Mouse (Mus musculus): ENCODE data around the gene C1rl. TPM values are rescaled to one million over a fixed set of nuclear protein-coding genes. Genes with fewer than 3 reads are reported as not detected.
A peak's percentile ranks its signal among the peaks of the same experiment; 100 is the strongest.
"Not testable (repeated sequence)": the region's sequence is repeated elsewhere in the genome, so short reads cannot be mapped to it uniquely, and the experiment has no call there.

Gene C1rl
- polyA plus RNA-seq, 1 experiment from 2014 or later: 3.0 TPM

DNA sequence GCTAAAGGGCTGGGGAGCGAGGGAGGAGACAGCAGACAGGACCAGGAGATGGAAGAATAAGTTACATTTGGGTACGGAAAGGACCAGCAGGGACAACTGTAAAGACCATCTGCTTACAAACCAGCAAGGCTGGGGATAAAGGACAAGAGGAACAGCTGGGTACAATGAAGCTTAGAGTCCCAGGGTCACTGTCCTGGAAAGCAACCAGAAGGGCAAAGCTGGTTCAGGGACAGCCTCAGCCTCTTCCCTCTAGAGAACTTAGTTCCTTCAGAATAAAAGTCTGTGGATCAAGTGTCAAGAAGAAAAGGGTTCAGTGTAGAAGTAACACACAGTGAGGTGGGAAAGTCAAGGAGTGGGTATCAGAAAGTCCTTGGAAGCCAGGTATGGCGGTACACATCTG lies 21.8 kb upstream of the C1rl start:
- no peaks in the 10 kb centered on the region for H3K9me3 ChIP-seq (ENCODE audit: control insufficient read depth, low read length)
- no peak overlapping the region for H3K9ac ChIP-seq (ENCODE audit: low read depth, low read length)
- no peak overlapping the region for H3K4me2 ChIP-seq (ENCODE audit: low read depth, low read length)
- H3K27me3 ChIP-seq (replicated peaks; ENCODE audit: control insufficient read depth, insufficient read depth, low read length): no peaks in the 10 kb centered on the region
- no peak overlapping the region for H3K4me3 ChIP-seq (ENCODE audit: low read length)
- no peaks in the 10 kb centered on the region for H3K36me3 ChIP-seq (ENCODE audit: control insufficient read depth, insufficient read depth, low read length)
- WGBS: 90% methylated on average over 3 of the region's 3 CpGs
- ATAC-seq: no peak
- H3K27ac ChIP-seq (ENCODE audit: low read length): no peak overlapping the region
- H3K4me1 ChIP-seq (ENCODE audit: control insufficient read depth, insufficient read depth, low read length): no peaks in the 10 kb centered on the region

DNA sequence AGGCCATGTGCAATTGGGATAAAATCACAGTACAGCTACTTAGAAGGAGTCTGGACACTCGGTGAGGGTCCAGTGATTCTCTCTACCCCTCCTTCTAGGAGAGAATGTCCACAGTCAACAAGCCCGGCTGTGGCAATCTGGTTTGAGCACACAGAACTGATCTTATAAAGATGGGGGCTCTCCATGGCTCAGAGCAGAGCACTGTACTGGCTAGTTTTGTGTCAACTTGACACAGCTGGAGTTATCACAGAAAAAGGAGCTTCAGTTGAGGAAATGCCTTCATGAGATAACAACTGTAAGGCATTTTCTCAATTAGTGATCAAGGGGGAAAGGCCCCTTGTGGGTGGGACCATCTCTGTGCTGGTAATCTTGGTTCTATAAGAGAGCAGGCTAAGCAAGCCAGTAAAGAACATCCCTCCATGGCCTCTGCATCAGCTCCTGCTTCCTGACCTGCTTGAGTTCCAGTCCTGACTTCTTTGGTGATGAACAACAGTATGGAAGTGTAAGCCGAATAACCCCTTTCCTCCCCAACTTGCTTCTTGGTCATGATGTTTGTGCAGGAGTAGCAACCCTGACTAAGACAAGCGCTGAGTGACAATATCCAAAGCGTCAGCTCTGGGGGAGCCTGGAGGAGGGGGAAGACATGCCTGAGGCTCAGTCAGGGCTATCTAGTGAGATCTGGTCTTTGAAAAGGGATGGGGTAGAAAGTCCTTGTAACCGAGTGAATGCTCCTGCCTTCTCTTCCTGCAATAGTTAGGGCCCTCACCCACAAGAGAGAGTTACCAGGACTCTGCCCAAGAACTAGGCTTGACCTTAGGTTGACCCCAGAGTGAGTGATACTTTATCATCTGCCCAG lies 20.9 kb upstream of the C1rl start:
- H3K27ac ChIP-seq (ENCODE audit: low read length); H3K4me3 ChIP-seq (ENCODE audit: low read length); H3K27me3 ChIP-seq (replicated peaks; ENCODE audit: control insufficient read depth, insufficient read depth, low read length); H3K9me3 ChIP-seq (ENCODE audit: control insufficient read depth, low read length); H3K9ac ChIP-seq (ENCODE audit: low read depth, low read length); H3K4me2 ChIP-seq (ENCODE audit: low read depth, low read length); H3K4me1 ChIP-seq (ENCODE audit: control insufficient read depth, insufficient read depth, low read length); H3K36me3 ChIP-seq (ENCODE audit: control insufficient read depth, insufficient read depth, low read length); ATAC-seq: not testable (repeated sequence)
- WGBS: 75% methylated on average over 6 of the region's 6 CpGs

DNA sequence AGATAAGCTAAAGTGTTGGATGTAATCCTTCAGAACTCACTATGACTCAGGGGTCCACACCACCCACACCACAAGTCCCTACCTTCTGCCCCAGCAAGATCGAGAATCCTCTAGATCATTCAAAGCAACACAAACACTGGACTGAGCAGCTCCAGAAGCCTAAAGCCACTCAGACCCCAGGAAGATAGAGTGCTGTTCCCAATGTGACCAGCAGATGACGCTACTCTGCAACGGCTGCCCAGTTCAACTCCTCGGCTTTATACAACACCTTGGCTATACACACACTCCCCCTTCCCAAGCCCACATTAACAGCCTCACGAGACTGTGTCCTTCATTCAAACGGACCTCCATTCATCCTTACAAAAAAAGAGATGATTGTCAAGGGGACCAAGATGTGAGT lies 20.1 kb upstream of the C1rl start:
- WGBS: 35% methylated on average over 6 of the region's 6 CpGs
- H3K4me2 ChIP-seq (ENCODE audit: low read depth, low read length): no peak overlapping the region
- no peak overlapping the region for H3K4me3 ChIP-seq (ENCODE audit: low read length)
- H3K27me3 ChIP-seq (replicated peaks; ENCODE audit: control insufficient read depth, insufficient read depth, low read length): no peaks in the 10 kb centered on the region
- peaks cover 6% of the 10 kb centered on the region for H3K4me1 ChIP-seq (ENCODE audit: control insufficient read depth, insufficient read depth, low read length)
- ATAC-seq: no peak
- H3K36me3 ChIP-seq (ENCODE audit: control insufficient read depth, insufficient read depth, low read length): no peaks in the 10 kb centered on the region
- H3K9me3 ChIP-seq (ENCODE audit: control insufficient read depth, low read length): no peaks in the 10 kb centered on the region
- no peak overlapping the region for H3K27ac ChIP-seq (ENCODE audit: low read length)
- no peak overlapping the region for H3K9ac ChIP-seq (ENCODE audit: low read depth, low read length)

DNA sequence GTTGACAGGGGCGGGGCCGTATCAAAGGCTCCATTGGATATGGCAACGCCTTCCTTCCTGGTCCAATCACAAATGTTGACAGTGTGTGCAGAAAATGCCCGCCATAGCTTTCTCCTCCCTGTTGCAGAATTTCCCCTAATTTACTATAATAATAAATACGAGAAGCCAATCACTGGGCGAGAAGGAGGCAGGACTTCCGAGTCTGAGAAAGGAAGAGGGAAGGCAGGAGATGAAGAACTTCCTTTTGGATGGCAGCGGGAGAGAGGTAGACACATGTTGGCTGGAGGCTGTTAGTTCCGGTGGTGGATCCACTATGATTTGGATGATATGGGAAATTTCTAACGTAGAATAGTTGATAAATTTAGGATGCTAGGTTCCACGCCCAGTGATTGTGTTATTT lies 18.3 kb upstream of the C1rl start:
- H3K27ac ChIP-seq (ENCODE audit: low read length): no peak overlapping the region
- H3K9ac ChIP-seq (ENCODE audit: low read depth, low read length): no peak overlapping the region
- ATAC-seq: no peak
- H3K4me1 ChIP-seq (ENCODE audit: control insufficient read depth, insufficient read depth, low read length): peaks cover 16% of the 10 kb centered on the region
- 82% methylated on average over 11 of the region's 11 CpGs for WGBS
- no peaks in the 10 kb centered on the region for H3K27me3 ChIP-seq (replicated peaks; ENCODE audit: control insufficient read depth, insufficient read depth, low read length)
- no peaks in the 10 kb centered on the region for H3K36me3 ChIP-seq (ENCODE audit: control insufficient read depth, insufficient read depth, low read length)
- H3K9me3 ChIP-seq (ENCODE audit: control insufficient read depth, low read length): no peaks in the 10 kb centered on the region
- H3K4me3 ChIP-seq (ENCODE audit: low read length): no peak overlapping the region
- H3K4me2 ChIP-seq (ENCODE audit: low read depth, low read length): no peak overlapping the region

DNA sequence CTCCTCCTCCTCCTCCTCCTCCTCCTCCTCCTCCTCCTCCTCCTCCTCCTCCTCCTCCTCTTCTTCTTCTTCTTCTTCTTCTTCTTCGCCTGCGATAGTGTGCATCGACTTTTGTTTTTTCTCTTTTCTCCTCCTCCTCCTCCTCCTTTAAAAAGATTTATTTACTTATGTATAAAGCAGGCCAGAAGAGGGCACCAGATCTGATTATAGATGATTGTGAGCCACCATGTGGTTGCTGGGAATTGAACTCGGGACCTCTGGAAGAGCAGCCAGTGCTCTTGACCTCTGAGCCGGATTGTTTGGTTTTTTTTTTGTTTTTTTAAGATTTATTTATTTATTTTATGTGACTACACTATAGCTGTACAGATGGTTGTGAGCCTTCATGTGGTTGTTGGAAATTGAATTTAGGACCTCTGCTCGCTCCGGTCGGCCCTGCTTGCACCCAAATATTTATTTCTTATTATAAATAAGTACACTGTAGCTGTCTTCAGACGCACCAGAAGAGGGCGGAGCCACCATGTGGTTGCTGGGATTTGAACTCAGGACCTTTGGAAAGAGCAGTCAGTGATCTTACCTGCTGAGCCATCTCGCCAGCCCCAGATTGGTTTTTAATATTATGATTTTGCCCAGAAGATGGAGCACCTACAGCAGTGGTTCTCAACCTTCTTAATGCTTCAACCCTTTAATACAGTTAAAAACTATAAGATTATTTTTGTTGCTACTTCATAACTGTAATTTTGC lies 17.4 kb upstream of the C1rl start:
- ATAC-seq; H3K36me3 ChIP-seq (ENCODE audit: control insufficient read depth, insufficient read depth, low read length); H3K9me3 ChIP-seq (ENCODE audit: control insufficient read depth, low read length); H3K9ac ChIP-seq (ENCODE audit: low read depth, low read length); H3K27me3 ChIP-seq (replicated peaks; ENCODE audit: control insufficient read depth, insufficient read depth, low read length); H3K4me2 ChIP-seq (ENCODE audit: low read depth, low read length); H3K4me3 ChIP-seq (ENCODE audit: low read length); H3K27ac ChIP-seq (ENCODE audit: low read length): not testable (repeated sequence)
- H3K4me1 ChIP-seq (ENCODE audit: control insufficient read depth, insufficient read depth, low read length): peaks cover 17% of the 10 kb centered on the region
- 83% methylated on average over 8 of the region's 11 CpGs for WGBS

DNA sequence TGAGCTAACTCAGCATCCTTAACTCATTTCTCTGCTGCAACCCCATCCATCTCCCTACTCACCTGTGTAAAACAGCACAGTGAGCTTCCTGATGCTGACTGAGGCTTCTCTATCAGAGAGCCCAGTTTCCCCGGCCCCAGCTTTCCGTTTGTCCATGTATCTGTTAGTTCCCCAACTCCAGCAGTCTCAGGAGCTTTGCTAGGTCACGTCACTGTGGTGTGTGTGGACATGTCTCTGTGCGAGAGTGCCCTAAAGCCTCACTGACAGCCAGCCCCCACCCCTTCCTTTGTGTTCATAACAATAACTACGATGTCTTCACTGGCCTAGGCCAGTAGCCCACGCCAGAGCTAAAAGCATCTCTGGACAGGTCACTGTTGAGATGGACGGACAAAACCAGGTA lies 16.7 kb upstream of the C1rl start:
- Histone ChIP-seq H3K36me3 (ENCODE audit: control insufficient read depth, insufficient read depth, low read length) (no peaks in the 10 kb centered on the region), H3K4me2 (ENCODE audit: low read depth, low read length) (no peak overlapping the region), H3K9me3 (ENCODE audit: control insufficient read depth, low read length) (no peaks in the 10 kb centered on the region), H3K4me3 (ENCODE audit: low read length) (no peak overlapping the region), H3K27me3 (replicated peaks; ENCODE audit: control insufficient read depth, insufficient read depth, low read length) (no peaks in the 10 kb centered on the region), H3K4me1 (ENCODE audit: control insufficient read depth, insufficient read depth, low read length) (peaks cover 17% of the 10 kb centered on the region), H3K27ac (ENCODE audit: low read length) (no peak overlapping the region), H3K9ac (ENCODE audit: low read depth, low read length) (no peak overlapping the region)
- ATAC-seq: no peak
- 86% methylated on average over 7 of the region's 7 CpGs for WGBS

DNA sequence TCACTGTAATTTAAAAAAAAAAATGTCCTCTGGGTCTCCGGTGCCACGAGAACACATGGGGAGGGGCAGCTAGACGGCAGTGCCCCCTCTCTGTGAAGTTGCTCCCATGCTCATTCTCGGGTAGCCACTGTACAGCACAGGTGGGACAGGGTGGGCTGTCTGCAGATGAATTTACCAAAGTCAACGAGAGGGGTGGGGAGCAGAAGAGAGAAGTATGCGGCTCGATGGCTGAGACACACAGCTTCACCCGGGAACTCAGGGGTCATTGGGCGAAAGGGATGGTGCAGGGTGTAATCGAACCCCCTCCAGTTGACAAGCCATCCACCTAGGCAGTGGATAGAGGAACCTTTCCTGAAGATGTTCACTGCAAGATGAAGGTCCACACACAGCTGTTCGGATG lies 16.1 kb upstream of the C1rl start:
- no peaks in the 10 kb centered on the region for H3K27me3 ChIP-seq (replicated peaks; ENCODE audit: control insufficient read depth, insufficient read depth, low read length)
- no peak for ATAC-seq
- no peaks in the 10 kb centered on the region for H3K36me3 ChIP-seq (ENCODE audit: control insufficient read depth, insufficient read depth, low read length)
- WGBS: 83% methylated on average over 11 of the region's 11 CpGs
- H3K4me2 ChIP-seq (ENCODE audit: low read depth, low read length): no peak overlapping the region
- no peaks in the 10 kb centered on the region for H3K9me3 ChIP-seq (ENCODE audit: control insufficient read depth, low read length)
- H3K27ac ChIP-seq (ENCODE audit: low read length): no peak overlapping the region
- H3K9ac ChIP-seq (ENCODE audit: low read depth, low read length): no peak overlapping the region
- H3K4me3 ChIP-seq (ENCODE audit: low read length): no peak overlapping the region
- peaks cover 17% of the 10 kb centered on the region for H3K4me1 ChIP-seq (ENCODE audit: control insufficient read depth, insufficient read depth, low read length)

DNA sequence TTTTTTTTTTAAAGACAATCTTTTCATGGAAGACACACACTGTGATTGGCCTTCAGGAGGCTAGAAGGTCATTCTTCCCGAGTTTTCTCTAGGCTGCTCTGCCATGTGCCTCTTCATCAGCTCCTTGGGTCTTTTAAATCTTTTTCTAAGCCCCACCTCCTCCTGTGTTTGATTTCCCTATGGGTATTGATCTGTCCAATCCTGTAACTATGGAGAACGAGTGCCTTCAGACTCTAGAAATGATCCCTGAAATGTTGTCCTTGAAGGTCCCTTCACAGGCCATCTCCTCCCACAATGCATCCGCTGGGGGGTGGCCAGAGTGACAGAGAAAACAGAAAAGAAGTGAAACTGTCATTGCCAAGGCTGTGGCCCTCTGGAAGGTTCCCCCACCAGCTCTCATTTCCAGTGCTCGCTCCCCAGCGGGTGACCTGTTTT lies 15.7 kb upstream of the C1rl start:
- no peaks in the 10 kb centered on the region for H3K27me3 ChIP-seq (replicated peaks; ENCODE audit: control insufficient read depth, insufficient read depth, low read length)
- WGBS: 63% methylated on average over 5 of the region's 5 CpGs
- no peak overlapping the region for H3K4me3 ChIP-seq (ENCODE audit: low read length)
- H3K9ac ChIP-seq (ENCODE audit: low read depth, low read length): 0 out of 2 replicates have a peak overlapping the region, but pooled peaks have one; percentile 24
- no peak overlapping the region for H3K4me2 ChIP-seq (ENCODE audit: low read depth, low read length)
- H3K27ac ChIP-seq (ENCODE audit: low read length): peak overlapping the region; percentile 86
- peaks cover 17% of the 10 kb centered on the region for H3K4me1 ChIP-seq (ENCODE audit: control insufficient read depth, insufficient read depth, low read length)
- no peak for ATAC-seq
- H3K36me3 ChIP-seq (ENCODE audit: control insufficient read depth, insufficient read depth, low read length): no peaks in the 10 kb centered on the region
- H3K9me3 ChIP-seq (ENCODE audit: control insufficient read depth, low read length): no peaks in the 10 kb centered on the region

DNA sequence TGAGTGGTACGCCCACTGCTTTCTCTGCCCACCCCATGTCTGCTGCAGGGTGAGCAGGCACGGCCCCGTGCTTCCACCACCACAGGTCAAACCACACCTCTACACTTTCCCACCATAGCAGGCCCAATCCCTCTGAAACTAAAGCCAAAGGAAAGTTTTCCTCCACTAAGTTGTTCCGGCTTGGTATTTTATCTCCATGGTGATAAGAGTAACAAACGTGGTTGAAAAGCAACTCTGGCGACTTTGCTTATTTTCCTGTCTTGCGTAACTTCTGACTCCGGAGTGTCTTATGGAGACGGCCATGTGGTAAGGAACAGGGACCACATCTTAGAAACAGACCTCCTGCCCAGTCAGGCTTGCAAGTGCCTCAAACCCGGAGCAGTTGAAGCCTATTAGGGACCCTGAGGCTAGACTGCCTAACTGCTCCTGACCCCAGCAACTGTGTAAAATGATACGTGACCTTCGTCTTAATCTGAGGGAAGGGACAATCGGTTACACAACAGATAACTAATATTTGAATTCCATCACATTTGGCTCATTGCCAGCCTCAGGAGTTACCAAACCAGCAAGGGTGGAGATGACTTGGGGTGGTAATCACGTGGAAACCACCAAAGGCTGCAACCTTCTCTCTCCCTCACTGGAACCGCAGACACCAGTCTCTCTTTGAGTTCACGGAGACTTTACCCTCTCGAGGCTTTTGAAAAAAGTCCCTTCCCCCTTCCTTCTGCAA lies 14.8 kb upstream of the C1rl start:
- Histone ChIP-seq H3K9me3 (ENCODE audit: control insufficient read depth, low read length) (no peaks in the 10 kb centered on the region), H3K4me2 (ENCODE audit: low read depth, low read length) (peak overlapping the region; percentile 39; the same call in 1 of the 2 replicates), H3K27me3 (replicated peaks; ENCODE audit: control insufficient read depth, insufficient read depth, low read length) (no peaks in the 10 kb centered on the region), H3K27ac (ENCODE audit: low read length) (peak overlapping the region; percentile 86), H3K4me1 (ENCODE audit: control insufficient read depth, insufficient read depth, low read length) (peaks cover 17% of the 10 kb centered on the region), H3K4me3 (ENCODE audit: low read length) (no peak overlapping the region), H3K9ac (ENCODE audit: low read depth, low read length) (0 out of 2 replicates have a peak overlapping the region, but pooled peaks have one; percentile 2), H3K36me3 (ENCODE audit: control insufficient read depth, insufficient read depth, low read length) (no peaks in the 10 kb centered on the region)
- WGBS: 38% methylated on average over 17 of the region's 17 CpGs
- peak; percentile 79 for ATAC-seq
